Mouse (Mus musculus): ENCODE results near the gene Rsph1. TPM values are rescaled to one million over a fixed set of nuclear protein-coding genes. Genes with fewer than 3 reads are reported as not detected.
"Not testable (repeated sequence)": the region's sequence is repeated elsewhere in the genome, so short reads cannot be mapped to it uniquely, and the experiment has no call there.

Gene Rsph1
- total RNA-seq, 2 experiments from 2014 or later: 4.8 to 5.2 TPM

- no peak for DNase-seq
These were observed 748 bp upstream of the Rsph1 start for GRCm38 (mm10) chr17:31277931-31278330.

GRCm38 (mm10) chr17:31276207-31276921 lies 819 bp downstream of the Rsph1 start:
- no peak for DNase-seq

GRCm38 (mm10) chr17:31275181-31275580 lies 2.0 kb downstream of the Rsph1 start:
- no peak for DNase-seq

- no peak for DNase-seq
These were observed 3.6 kb downstream of the Rsph1 start for GRCm38 (mm10) chr17:31273631-31274030.

GRCm38 (mm10) chr17:31272416-31273165 lies 4.6 kb downstream of the Rsph1 start:
- no peak for DNase-seq

GRCm38 (mm10) chr17:31271136-31271851 lies 5.9 kb downstream of the Rsph1 start:
- peak in 1 of 2 experiments; percentile 58 for DNase-seq

GRCm38 (mm10) chr17:31270736-31271135 lies 6.4 kb downstream of the Rsph1 start:
- DNase-seq: not testable (repeated sequence)

GRCm38 (mm10) chr17:31270246-31270645 lies 6.9 kb downstream of the Rsph1 start:
- peak; percentile 58 to 69 for DNase-seq

GRCm38 (mm10) chr17:31269761-31270160 lies 7.4 kb downstream of the Rsph1 start:
- DNase-seq: no peak

GRCm38 (mm10) chr17:31268016-31268415 lies 9.2 kb downstream of the Rsph1 start:
- no peak for DNase-seq

- no peak for DNase-seq
These were observed 9.6 kb downstream of the Rsph1 start for GRCm38 (mm10) chr17:31267603-31268002.

- DNase-seq: no peak
These were observed 10.0 kb downstream of the Rsph1 start for GRCm38 (mm10) chr17:31267138-31267537.

- no peak for DNase-seq
These were observed 10.7 kb downstream of the Rsph1 start for GRCm38 (mm10) chr17:31266321-31266950.

GRCm38 (mm10) chr17:31265831-31266230 lies 11.4 kb downstream of the Rsph1 start:
- DNase-seq: no peak

- no peak for DNase-seq
These were observed 12.0 kb downstream of the Rsph1 start for GRCm38 (mm10) chr17:31265171-31265572.

GRCm38 (mm10) chr17:31264372-31264771 lies 12.8 kb downstream of the Rsph1 start:
- DNase-seq: no peak

- no peak for DNase-seq
These were observed 13.4 kb downstream of the Rsph1 start for GRCm38 (mm10) chr17:31263770-31264169.

- DNase-seq: no peak
These were observed 14.5 kb downstream of the Rsph1 start for GRCm38 (mm10) chr17:31262715-31263114.

GRCm38 (mm10) chr17:31261352-31261751 lies 15.8 kb downstream of the Rsph1 start:
- no peak for DNase-seq

GRCm38 (mm10) chr17:31260430-31260829 lies 16.8 kb downstream of the Rsph1 start:
- DNase-seq: peak; percentile 97

GRCm38 (mm10) chr17:31259825-31260224 lies 17.4 kb downstream of the Rsph1 start:
- DNase-seq: peak in 1 of 2 experiments; percentile 39

- no peak for DNase-seq
These were observed 18.0 kb downstream of the Rsph1 start for GRCm38 (mm10) chr17:31259145-31259544.
